Mouse (Mus musculus): Measurements from ENCODE around the gene Gas7.

GRCm38 (mm10) chr11:67686109-67686508 lies 230.9 kb downstream of the Gas7 start:
- TF ChIP-seq CTCF (IDR thresholded peaks at IDR 0.05; ENCODE audit: low read depth) (no peak), EP300 (IDR thresholded peaks at IDR 0.05; ENCODE audit: low read depth) (no peak)
